Mouse (Mus musculus) CH12.LX (cell line): ENCODE measurements at regions not wholly inside any gene's neighbourhood (a gene's known extent, or its start where the extent isn't known, plus 50 kb on each side); places are given as distances from the start of the nearest gene placed in this dataset.

Experiments
- DNase-seq: peaks from one replicate; pipeline ENCODE4 v3.0.0-alpha.2; 2013; ENCODE audit errors: extremely low read depth
- H3K27ac ChIP-seq: 2 replicates; pipeline ENCODE4 v1.5.1; 2012; ENCODE audit warnings: low read depth, mild to moderate bottlenecking, control low read depth, moderate library complexity; ENCODE audit not compliant: insufficient read depth
- H3K27me3 ChIP-seq: replicated peaks from 2 replicates; pipeline ENCODE3; 2012; ENCODE audit warnings: inconsistent platforms
- H3K36me3 ChIP-seq, 2 experiments: replicated peaks in 1 of 2; 2 replicates each; pipeline versions ENCODE3 to v1.6.1; 2012; ENCODE audit warnings: inconsistent platforms in 1 of 2, low read length in 1 of 2, mild to moderate bottlenecking in 1 of 2, mixed read lengths in 1 of 2, moderate library complexity in 1 of 2; ENCODE audit not compliant: control insufficient read depth in 1 of 2, insufficient read depth in 1 of 2
- H3K4me1 ChIP-seq, 2 experiments: 2 replicates each; pipeline ENCODE4 v1.6.1; 2012; ENCODE audit warnings: inconsistent platforms in 1 of 2, moderate library complexity in 1 of 2; ENCODE audit not compliant: insufficient read depth in 2 of 2, control insufficient read depth in 1 of 2
- H3K4me2 ChIP-seq: 2 replicates; pipeline ENCODE4 v1.6.1; 2012; ENCODE audit warnings: low read depth, mild to moderate bottlenecking, control low read depth; ENCODE audit not compliant: poor library complexity, insufficient read depth, severe bottlenecking
- H3K4me3 ChIP-seq, 3 experiments: fragments of 150-350 bp in 1 of 3; sonication (generic) in 1 of 3; replicated peaks in 1 of 3; 2 replicates each; pipeline versions ENCODE3 to v1.5.1; 2011 to 2012; ENCODE audit warnings: low read depth in 2 of 3, low read length in 2 of 3, mild to moderate bottlenecking in 2 of 3, moderate library complexity in 2 of 3, control low read depth in 1 of 3, improper control_type of control experiment in 1 of 3, inconsistent platforms in 1 of 3, mixed read lengths in 1 of 3; ENCODE audit not compliant: poor library complexity in 1 of 3
- H3K79me2 ChIP-seq: replicated peaks from 2 replicates; pipeline ENCODE4 v1.6.1; 2012; ENCODE audit warnings: mild to moderate bottlenecking, moderate library complexity; ENCODE audit not compliant: control insufficient read depth, poor library complexity, insufficient read depth, severe bottlenecking; ENCODE audit errors: extremely low read depth
- H3K9ac ChIP-seq: 2 replicates; pipeline ENCODE4 v1.6.1; 2012; ENCODE audit warnings: low read depth, mild to moderate bottlenecking, control low read depth, moderate library complexity; ENCODE audit not compliant: insufficient read depth
- H3K9me3 ChIP-seq: replicated peaks from 2 replicates; pipeline ENCODE3; 2012; ENCODE audit warnings: low read length, inconsistent platforms, mixed read lengths
- CHD2 ChIP-seq: IDR thresholded peaks from 2 replicates; pipeline ENCODE4 v1.6.1; 2011; ENCODE audit warnings: low read length, improper control_type of control experiment
- CTCF ChIP-seq, 2 experiments: IDR thresholded peaks in 1 of 2; conservative IDR thresholded peaks in 1 of 2; 2 replicates each; pipeline ENCODE4 v1.5.1; 2011 to 2012; ENCODE audit warnings: low read depth in 2 of 2, low read length in 2 of 2, improper control_type of control experiment in 1 of 2, inconsistent platforms in 1 of 2, mild to moderate bottlenecking in 1 of 2, moderate library complexity in 1 of 2
- ELF1 ChIP-seq: IDR thresholded peaks from 2 replicates; pipeline ENCODE4 v1.6.1; 2014; ENCODE audit warnings: low read depth, mild to moderate bottlenecking, inconsistent platforms, low read length, improper control_type of control experiment
- EP300 ChIP-seq: IDR thresholded peaks from 2 replicates; pipeline ENCODE4 v1.6.1; 2011; ENCODE audit warnings: low read length, improper control_type of control experiment
- ETS1 ChIP-seq: conservative IDR thresholded peaks from 2 replicates; pipeline ENCODE4 v1.6.1; 2012; ENCODE audit warnings: low read depth, mild to moderate bottlenecking, inconsistent platforms, low read length, improper control_type of control experiment, moderate library complexity
- GABPA ChIP-seq: IDR thresholded peaks from 2 replicates; pipeline ENCODE4 v1.6.1; 2012; ENCODE audit warnings: low read depth, low read length, improper control_type of control experiment, inconsistent platforms; ENCODE audit not compliant: insufficient replicate concordance
- HCFC1 ChIP-seq: IDR thresholded peaks from 2 replicates; pipeline ENCODE4 v1.6.1; 2012; ENCODE audit warnings: low read depth, mild to moderate bottlenecking, inconsistent platforms, low read length, improper control_type of control experiment
- IRF4 ChIP-seq: IDR thresholded peaks from 2 replicates; pipeline ENCODE4 v1.6.1; 2014; ENCODE audit warnings: low read depth, mild to moderate bottlenecking, inconsistent platforms, low read length, improper control_type of control experiment
- JUN ChIP-seq: IDR thresholded peaks from 2 replicates; pipeline ENCODE4 v1.6.1; 2011; ENCODE audit warnings: low read depth, mild to moderate bottlenecking, low read length, improper control_type of control experiment, moderate library complexity; ENCODE audit not compliant: insufficient read depth
- MAFK ChIP-seq: IDR thresholded peaks from 2 replicates; pipeline ENCODE4 v1.6.1; 2011; ENCODE audit warnings: low read length, improper control_type of control experiment; ENCODE audit not compliant: insufficient replicate concordance
- MAX ChIP-seq: IDR thresholded peaks from 2 replicates; pipeline ENCODE4 v1.6.1; 2011; ENCODE audit warnings: low read length, improper control_type of control experiment
- MEF2A ChIP-seq: IDR thresholded peaks from 2 replicates; pipeline ENCODE4 v1.6.1; 2014; ENCODE audit warnings: low read depth, mild to moderate bottlenecking, inconsistent platforms, low read length, improper control_type of control experiment, borderline replicate concordance
- MXI1 ChIP-seq: IDR thresholded peaks from 2 replicates; pipeline ENCODE4 v1.6.1; 2011; ENCODE audit warnings: mild to moderate bottlenecking, low read depth, low read length, improper control_type of control experiment
- NELFE ChIP-seq: IDR thresholded peaks from 2 replicates; pipeline ENCODE4 v1.6.1; 2011; ENCODE audit warnings: low read depth, low read length, improper control_type of control experiment
- PAX5 ChIP-seq: IDR thresholded peaks from 2 replicates; pipeline ENCODE4 v1.6.1; 2012; ENCODE audit warnings: low read length, inconsistent platforms, mixed read lengths
- POLR2A ChIP-seq: IDR thresholded peaks from 2 replicates; pipeline ENCODE4 v1.6.1; 2011; ENCODE audit warnings: low read depth, mild to moderate bottlenecking, improper control_type of control experiment, low read length
- POLR2AphosphoS2 ChIP-seq: IDR thresholded peaks from 2 replicates; pipeline ENCODE4 v1.6.1; 2011; ENCODE audit warnings: low read depth, low read length, improper control_type of control experiment
- RCOR1 ChIP-seq: conservative IDR thresholded peaks from 2 replicates; pipeline ENCODE4 v1.6.1; 2012; ENCODE audit warnings: low read depth, mild to moderate bottlenecking, inconsistent platforms, low read length, improper control_type of control experiment
- SIN3A ChIP-seq: IDR thresholded peaks from 2 replicates; pipeline ENCODE4 v1.6.1; 2012; ENCODE audit warnings: low read length, improper control_type of control experiment, inconsistent platforms
- SMC3 ChIP-seq: IDR thresholded peaks from 2 replicates; pipeline ENCODE4 v1.6.1; 2011; ENCODE audit warnings: low read depth, low read length, improper control_type of control experiment
- TBP ChIP-seq: conservative IDR thresholded peaks from 2 replicates; pipeline ENCODE4 v1.6.1; 2011; ENCODE audit warnings: low read depth, low read length, improper control_type of control experiment
- TCF12 ChIP-seq: IDR thresholded peaks from 2 replicates; pipeline ENCODE4 v1.6.1; 2014; ENCODE audit warnings: low read depth, mild to moderate bottlenecking, inconsistent platforms, low read length, improper control_type of control experiment
- UBTF ChIP-seq: IDR thresholded peaks from 2 replicates; pipeline ENCODE4 v1.6.1; 2012; ENCODE audit warnings: low read depth, mild to moderate bottlenecking, inconsistent platforms, low read length, improper control_type of control experiment, moderate library complexity
- USF2 ChIP-seq: conservative IDR thresholded peaks from 2 replicates; pipeline ENCODE4 v1.6.1; 2011; ENCODE audit warnings: low read depth, low read length, improper control_type of control experiment
- ZMIZ1 ChIP-seq: IDR thresholded peaks from 2 replicates; pipeline ENCODE4 v1.6.1; 2012; ENCODE audit warnings: low read depth, mild to moderate bottlenecking, inconsistent platforms, low read length, improper control_type of control experiment
- dilution Hi-C: fragments of 300-500 bp; cut with MboI; formaldehyde crosslinking; loops from 2 replicates; pipeline ENCODE4 v1.14.3; 2020; ENCODE audit warnings: low sequenced_read_pairs; ENCODE audit not compliant: extremely low pct_unique_long_range_greater_than_20kb, extremely low pct_ligation_motif_present
- in situ Hi-C: fragments of 300-500 bp; cut with MboI; formaldehyde crosslinking; loops from 3 replicates; pipeline ENCODE4 v1.14.3; 2019; ENCODE audit warnings: low sequenced_read_pairs, low pct_ligation_motif_present, low pct_unique_long_range_greater_than_20kb, mixed read lengths

- no peak overlapping the region for H3K27ac ChIP-seq
- H3K9me3 ChIP-seq: no peaks in the 10 kb centered on the region
- dilution Hi-C loops (no loop called here), in situ Hi-C loops (no loop called here)
- peaks cover 11 to 39% of the 10 kb centered on the region in 2 experiments for H3K4me1 ChIP-seq
- H3K4me2 ChIP-seq: no peak overlapping the region
- TF ChIP-seq POLR2A (no peak), MAX (no peak), NELFE (no peak), IRF4 (no peak), TBP (no peak), EP300 (no peak), JUN (no peak), USF2 (no peak)
- H3K36me3 ChIP-seq: no peaks in the 10 kb centered on the region
- H3K4me3 ChIP-seq: no peak overlapping the region
- no peaks in the 10 kb centered on the region for H3K27me3 ChIP-seq
- no peaks in the 10 kb centered on the region for H3K79me2 ChIP-seq
- DNase-seq: no peak
- H3K9ac ChIP-seq: no peak overlapping the region
Observed at GRCm38 (mm10) chr9:22993531-22993930, 229.3 kb upstream of the Bmper start.

GRCm38 (mm10) chr9:22995564-22995963, 227.3 kb upstream of the Bmper start:
- no peak overlapping the region for H3K9ac ChIP-seq
- no peaks in the 10 kb centered on the region for H3K27me3 ChIP-seq
- dilution Hi-C loops: no loop called here
- in situ Hi-C loops: no loop called here
- H3K4me2 ChIP-seq: peak overlapping the region; percentile 1
- H3K4me3 ChIP-seq: no peak overlapping the region
- DNase-seq: no peak
- no peaks in the 10 kb centered on the region for H3K79me2 ChIP-seq
- peak; percentile 11; the same call in 1 of the 2 replicates for TF ChIP-seq SMC3
- TF ChIP-seq POLR2A: peak; percentile 52; the same call in 1 of the 2 replicates
- 0 out of 2 replicates have a peak, but pooled peaks have one; percentile 12 for TF ChIP-seq TCF12
- TF ChIP-seq NELFE: peak; percentile 12; the same call in 1 of the 2 replicates
- TF ChIP-seq CTCF (conservative IDR thresholded peaks at IDR 0.05 in 1 of 2, IDR thresholded peaks at IDR 0.05 in 1 of 2; ENCODE audit: low read depth in 2 of 2, low read length in 2 of 2): peak in 1 of 2 experiments; percentile 27; a peak in 1 of 4 replicates
- TF ChIP-seq CHD2: peak; percentile 86
- TF ChIP-seq ELF1: peak; percentile 55
- no peak for TF ChIP-seq MEF2A
- no peak for TF ChIP-seq PAX5
- TF ChIP-seq TBP: 0 out of 2 replicates have a peak, but pooled peaks have one; percentile 36
- H3K27ac ChIP-seq: no peak overlapping the region
- H3K9me3 ChIP-seq: no peaks in the 10 kb centered on the region
- H3K4me1 ChIP-seq: peaks cover 6 to 25% of the 10 kb centered on the region in 2 experiments
- H3K36me3 ChIP-seq: no peaks in the 10 kb centered on the region

- Histone ChIP-seq H3K79me2 (no peaks in the 10 kb centered on the region), H3K4me1 (peaks cover 6 to 21% of the 10 kb centered on the region in 2 experiments), H3K4me3 (no peak overlapping the region), H3K36me3 (no peaks in the 10 kb centered on the region), H3K4me2 (no peak overlapping the region), H3K27ac (no peak overlapping the region), H3K9me3 (no peaks in the 10 kb centered on the region), H3K27me3 (no peaks in the 10 kb centered on the region), H3K9ac (no peak overlapping the region)
- TF ChIP-seq UBTF (no peak), NELFE (no peak), IRF4 (no peak), CHD2 (no peak), POLR2A (no peak), MAX (no peak), POLR2AphosphoS2 (no peak), RCOR1 (no peak), MEF2A (no peak), ZMIZ1 (no peak), MXI1 (no peak), MAFK (no peak), ELF1 (no peak), HCFC1 (no peak), EP300 (no peak), SIN3A (no peak), GABPA (no peak), ETS1 (no peak)
- no peak for DNase-seq
- dilution Hi-C loops: no loop called here
- in situ Hi-C loops: no loop called here
Observed at GRCm38 (mm10) chr9:22998306-22998705, 224.6 kb upstream of the Bmper start.
